Mouse (Mus musculus) heart, adult 2 months (tissue): ENCODE measurements at regions not wholly inside any gene's neighbourhood (a gene's known extent, or its start where the extent isn't known, plus 50 kb on each side); places are given as distances from the start of the nearest gene placed in this dataset.

Source experiments
- DNase-seq, 2 experiments: peaks; one replicate each; pipeline ENCODE4 v3.0.0; 2021
- H3K27ac ChIP-seq: fragments of 200-600 bp; 2 replicates; pipeline ENCODE4 v1.8.1; 2022
- H3K27me3 ChIP-seq: fragments of 200-500 bp; 2 replicates; pipeline ENCODE4 v1.6.1; 2012; ENCODE audit warnings: mild to moderate bottlenecking, low read length, inconsistent platforms, mixed read lengths; ENCODE audit not compliant: control insufficient read depth, insufficient read depth
- H3K36me3 ChIP-seq: fragments of 200-500 bp; 2 replicates; pipeline ENCODE4 v1.6.1; 2012; ENCODE audit warnings: low read length, inconsistent platforms; ENCODE audit not compliant: control insufficient read depth, insufficient read depth
- H3K4me1 ChIP-seq: fragments of 200-500 bp; 2 replicates; pipeline ENCODE4 v1.6.1; 2011; ENCODE audit warnings: low read length; ENCODE audit not compliant: control insufficient read depth, insufficient read depth
- H3K4me3 ChIP-seq: fragments of 200-600 bp; 2 replicates; pipeline ENCODE4 v1.8.1; 2022
- H3K79me2 ChIP-seq: fragments of 200-500 bp; replicated peaks from 2 replicates; pipeline ENCODE4 v1.6.1; 2012; ENCODE audit warnings: mild to moderate bottlenecking, inconsistent platforms, low read length, moderate library complexity, mixed read lengths; ENCODE audit not compliant: control insufficient read depth, insufficient read depth
- H3K9ac ChIP-seq: fragments of 200-500 bp; 2 replicates; pipeline ENCODE4 v1.6.1; 2012; ENCODE audit warnings: low read depth, mild to moderate bottlenecking, control low read depth, inconsistent platforms, low read length, mixed read lengths
- CTCF ChIP-seq: fragments of 200-600 bp; IDR thresholded peaks from 2 replicates; pipeline ENCODE4 v1.8.1; 2022; ENCODE audit warnings: antibody characterized with exemption, mild to moderate bottlenecking, moderate library complexity
- EP300 ChIP-seq: fragments of 200-500 bp; IDR thresholded peaks from 2 replicates; pipeline ENCODE4 v1.6.1; 2011; ENCODE audit warnings: low read depth, low read length, control low read depth; ENCODE audit not compliant: insufficient read depth
- POLR2A ChIP-seq: fragments of 200-500 bp; IDR thresholded peaks from 2 replicates; pipeline ENCODE4 v1.6.1; 2011; ENCODE audit warnings: mild to moderate bottlenecking, low read depth, low read length, control low read depth; ENCODE audit not compliant: insufficient read depth
- WGBS: fragments of 180-500 bp; shearing (Covaris S2); methylation state at CpG from one replicate; pipeline ENCODE4 v1.1.7; 2018; 5-methylcytosine and 5-hydroxymethylcytosine counted together
- intact Hi-C: fragments of 180-260 bp; cut with DNase I; formaldehyde crosslinking; loops from one replicate; pipeline ENCODE4 v1.15.1; 2025

DNA sequence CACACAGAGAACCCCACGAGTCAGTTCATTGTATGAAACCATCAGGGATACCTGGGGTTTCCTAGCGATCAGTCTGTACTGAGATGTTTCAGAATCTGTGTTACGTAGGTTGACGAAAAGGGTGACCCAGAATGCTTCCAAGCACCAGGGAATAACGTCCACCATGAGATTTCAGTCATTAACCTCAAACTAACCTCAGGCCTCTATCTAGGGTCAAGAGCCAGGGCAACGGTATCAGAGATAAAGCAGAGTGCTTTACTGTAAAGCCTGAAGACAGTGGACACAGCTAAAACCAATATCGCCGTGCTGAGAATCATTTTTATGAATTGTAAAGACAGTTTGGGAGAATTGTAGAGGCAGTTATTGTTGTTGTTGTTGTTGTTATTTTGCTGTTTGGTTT lies 52.9 kb upstream of the Errfi1 start:
- intact Hi-C loops = no loop called here
- Histone ChIP-seq H3K36me3 (no peaks in the 10 kb centered on the region), H3K4me1 (peaks cover 8% of the 10 kb centered on the region), H3K27me3 (no peaks in the 10 kb centered on the region), H3K4me3 (no peak overlapping the region), H3K79me2 (no peaks in the 10 kb centered on the region), H3K9ac (no peak overlapping the region), H3K27ac (peak overlapping the region; percentile 64)
- WGBS = 91% methylated on average over 8 of the region's 8 CpGs
- no peak for DNase-seq
- no peak for TF ChIP-seq EP300

DNA sequence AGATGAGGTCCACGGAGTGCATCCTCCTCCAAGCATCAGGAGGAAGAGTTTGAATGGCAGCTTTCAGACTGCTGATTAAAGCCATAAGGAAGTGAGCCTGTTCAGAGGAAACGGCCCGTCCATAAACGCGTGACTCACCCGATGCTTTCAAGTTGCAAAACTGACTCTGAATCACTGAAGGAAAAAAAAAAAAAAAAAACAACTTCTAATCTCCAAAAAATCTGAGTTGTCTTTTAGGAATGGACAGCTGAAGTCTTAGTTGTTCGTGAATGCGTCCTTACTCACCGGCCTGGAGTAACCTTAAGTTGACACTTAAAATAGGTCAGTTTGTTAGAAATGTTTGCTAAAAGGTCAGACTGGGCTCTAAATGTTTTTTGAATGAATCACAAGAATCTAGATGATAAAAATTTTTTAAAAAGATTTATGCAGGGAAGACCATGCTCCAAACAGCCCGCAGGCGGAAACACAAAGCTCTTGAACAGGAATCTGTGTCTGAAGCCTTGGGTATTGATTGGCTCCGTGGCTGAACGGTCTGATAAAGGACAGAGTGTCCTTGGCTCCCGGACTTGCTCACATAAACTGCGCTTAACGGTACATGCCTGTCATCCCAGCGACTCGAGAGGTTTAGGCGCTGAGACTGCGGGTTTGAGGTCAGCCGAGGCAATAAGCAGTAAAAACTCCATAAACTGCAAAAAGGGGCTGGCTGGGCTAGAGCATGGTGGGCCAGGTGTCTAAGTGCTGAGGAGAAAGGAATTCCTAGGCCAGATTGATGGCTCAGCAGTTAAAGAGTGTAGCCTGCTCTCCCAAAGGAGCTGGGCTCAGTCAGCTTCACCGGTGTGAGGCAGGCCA lies 53.9 kb upstream of the Errfi1 start:
- 0 out of 2 replicates have a peak, but pooled peaks have one; percentile 20 for TF ChIP-seq EP300
- TF ChIP-seq POLR2A = no peak
- 0 out of 2 replicates have a peak, but pooled peaks have one; percentile 7 for TF ChIP-seq CTCF
- intact Hi-C loops = loop anchor here (2.0 kb wide), 1 partner anchor 33 kb away; no protein-coding TSS in a partner anchor

DNA sequence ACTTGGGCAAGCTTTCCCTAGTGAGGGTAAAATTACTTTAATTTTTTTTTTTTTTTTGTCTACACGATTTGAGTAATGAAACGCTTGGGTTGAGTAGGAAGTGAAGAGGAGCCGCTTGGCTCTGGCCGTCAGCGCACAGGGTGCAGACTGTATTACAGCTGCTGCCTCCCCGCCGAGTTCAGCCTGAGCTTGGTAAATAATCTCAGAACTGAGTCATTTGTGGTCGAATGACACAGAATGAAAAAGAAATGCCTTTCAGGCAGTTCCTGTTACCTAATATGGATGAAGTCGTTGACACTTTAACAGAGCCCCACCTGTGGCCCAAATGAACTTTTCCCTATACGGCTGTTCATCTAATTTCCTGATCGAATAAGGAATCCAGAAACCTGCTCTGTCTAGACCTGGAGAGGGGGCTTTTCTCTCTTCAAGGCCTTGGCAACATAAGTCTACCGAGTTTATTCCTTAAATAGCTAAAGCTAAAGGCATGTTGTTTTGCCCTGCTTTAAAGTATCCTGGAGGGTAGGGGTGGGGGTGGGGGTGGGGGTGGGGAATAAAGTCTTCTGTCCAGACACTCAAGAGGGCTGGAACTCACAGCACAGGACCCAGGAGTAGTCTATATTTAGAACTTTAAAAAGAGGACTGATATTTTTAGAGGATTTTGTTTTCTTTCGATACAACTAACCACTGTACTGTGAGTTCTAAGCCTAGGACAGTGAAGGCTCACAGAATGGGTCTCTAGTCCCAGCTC lies 54.8 kb upstream of the Errfi1 start:
- no peak for TF ChIP-seq EP300
- no peak for TF ChIP-seq POLR2A
- TF ChIP-seq CTCF = no peak
- WGBS = 33% methylated on average over 13 of the region's 13 CpGs
- intact Hi-C loops = loop anchor here (2.0 kb wide), 1 partner anchor 34 kb away; no protein-coding TSS in a partner anchor
- no peaks in the 10 kb centered on the region for H3K79me2 ChIP-seq
- H3K4me3 ChIP-seq = no peak overlapping the region
- peaks cover 11% of the 10 kb centered on the region for H3K4me1 ChIP-seq
- DNase-seq = peak; percentile 53 to 66
- no peak overlapping the region for H3K9ac ChIP-seq
- H3K36me3 ChIP-seq = no peaks in the 10 kb centered on the region
- no peaks in the 10 kb centered on the region for H3K27me3 ChIP-seq
- H3K27ac ChIP-seq = peak overlapping the region; percentile 64

More for the DNA sequence above, 53.9 kb upstream of the Errfi1 start:
- no peak overlapping the region for H3K9ac ChIP-seq
- H3K27me3 ChIP-seq = no peaks in the 10 kb centered on the region
- H3K4me1 ChIP-seq = peaks cover 9% of the 10 kb centered on the region
- H3K79me2 ChIP-seq = no peaks in the 10 kb centered on the region
- no peak overlapping the region for H3K4me3 ChIP-seq
- 26% methylated on average over 22 of the region's 22 CpGs for WGBS
- no peaks in the 10 kb centered on the region for H3K36me3 ChIP-seq
- peak overlapping the region; percentile 64 for H3K27ac ChIP-seq
- peak; percentile 52 to 69 for DNase-seq

DNA sequence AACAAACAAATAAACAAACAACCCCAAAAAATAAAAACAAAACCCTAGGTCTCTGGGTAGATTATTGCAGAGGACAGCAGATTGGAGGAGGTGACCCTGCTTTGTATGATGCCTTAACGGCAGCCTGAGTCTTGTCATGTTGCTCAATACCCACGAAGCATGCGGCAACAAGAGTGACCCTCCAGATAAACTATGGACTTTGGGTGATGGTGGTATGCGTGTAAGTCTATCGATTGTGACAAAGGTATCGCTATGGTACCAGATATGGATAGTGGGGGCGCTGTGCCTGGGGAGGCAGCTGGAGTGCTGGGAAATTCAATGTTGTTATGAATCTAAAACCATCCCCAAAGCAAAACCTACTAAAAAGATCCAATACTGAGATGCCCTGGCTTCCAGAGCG lies 55.4 kb upstream of the Errfi1 start:
- no peak for DNase-seq
- no peak overlapping the region for H3K9ac ChIP-seq
- WGBS = 92% methylated on average over 8 of the region's 8 CpGs
- no peaks in the 10 kb centered on the region for H3K36me3 ChIP-seq
- no peak overlapping the region for H3K4me3 ChIP-seq
- intact Hi-C loops = loop anchor here (2.0 kb wide), 1 partner anchor 35 kb away; no protein-coding TSS in a partner anchor
- no peak for TF ChIP-seq CTCF
- no peak for TF ChIP-seq POLR2A
- TF ChIP-seq EP300 = no peak
- no peaks in the 10 kb centered on the region for H3K27me3 ChIP-seq
- no peaks in the 10 kb centered on the region for H3K79me2 ChIP-seq
- H3K4me1 ChIP-seq = peaks cover 11% of the 10 kb centered on the region
- H3K27ac ChIP-seq = peak overlapping the region; percentile 64

DNA sequence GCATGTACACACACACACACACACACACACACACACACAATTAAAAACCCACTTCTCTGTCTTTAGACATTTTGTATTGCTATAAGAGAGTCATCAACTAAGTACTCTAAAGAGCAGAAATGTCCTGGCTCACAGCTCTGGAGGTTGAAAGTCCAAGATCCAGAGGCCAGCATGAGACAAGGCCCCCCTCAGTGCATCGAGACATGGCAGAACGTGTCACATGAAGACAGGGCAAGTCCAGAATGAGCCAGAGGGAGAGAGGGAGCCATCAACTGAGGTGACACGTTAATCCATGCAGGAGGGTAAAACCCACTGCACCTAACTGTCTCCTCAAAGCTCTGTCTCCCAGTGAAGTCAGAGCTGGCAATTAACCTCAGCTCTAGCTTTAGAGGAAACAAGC lies 56.7 kb upstream of the Errfi1 start:
- TF ChIP-seq EP300 (no peak), CTCF (no peak), POLR2A (no peak)
- intact Hi-C loops = no loop called here
- no peak for DNase-seq
- Histone ChIP-seq H3K9ac (no peak overlapping the region), H3K27me3 (no peaks in the 10 kb centered on the region), H3K27ac (no peak overlapping the region), H3K4me3 (no peak overlapping the region), H3K4me1 (peaks cover 11% of the 10 kb centered on the region), H3K36me3 (no peaks in the 10 kb centered on the region), H3K79me2 (no peaks in the 10 kb centered on the region)
- 98% methylated on average over 3 of the region's 3 CpGs for WGBS
